In genomic region chr17:83253051-83253649, GRCm38 (mm10) we compare ENCODE assay signal across 8 mouse cellular contexts. TPM values are rescaled to one million over a fixed set of nuclear protein-coding genes. Genes with fewer than 3 reads are reported as not detected.
DNase-seq lines count a peak whose midpoint lies in the region; ATAC-seq and TF ChIP-seq lines count a peak whose summit lies in the region.

No protein-coding gene starts in this region.

- H3K4me1 ChIP-seq in thymus, adult 2 months (replicated peaks; ENCODE audit: control insufficient read depth, insufficient read depth, low read length), result no peaks in the 10 kb centered on the region
- no peaks in the 10 kb centered on the region; the same call in 1 of the 2 replicates for H3K4me1 ChIP-seq in bone marrow, adult 2 months (ENCODE audit: control insufficient read depth, insufficient read depth, low read length)
- H3K4me1 ChIP-seq in forebrain, embryonic 15.5 days, result no peaks in the 10 kb centered on the region
- peaks cover 7% of the 10 kb centered on the region for H3K4me1 ChIP-seq in lung, embryonic 16.5 days (replicated peaks; ENCODE audit: control insufficient read depth, insufficient read depth, low read length)

- WGBS in thymus, adult 2 months, result 33% methylated on average over 12 of the region's 12 CpGs
- 25% methylated on average over 12 of the region's 12 CpGs for WGBS in bone marrow, adult 2 months
- 34% methylated on average over 12 of the region's 12 CpGs for WGBS in forebrain, embryonic 15.5 days
- WGBS in lung, embryonic 16.5 days, result 21% methylated on average over 12 of the region's 12 CpGs

- no peaks in the 10 kb centered on the region for H3K27me3 ChIP-seq in thymus, adult 2 months (ENCODE audit: control insufficient read depth, insufficient read depth, low read length)
- no peaks in the 10 kb centered on the region for H3K27me3 ChIP-seq in forebrain, embryonic 15.5 days
- H3K27me3 ChIP-seq in lung, embryonic 16.5 days (ENCODE audit: control insufficient read depth, insufficient read depth, low read depth, low read length), result no peaks in the 10 kb centered on the region; the same call in 1 of the 2 replicates

- no peak for TF ChIP-seq CTCF in thymus, adult 2 months (IDR thresholded peaks at IDR 0.05; ENCODE audit: borderline replicate concordance, control insufficient read depth, extremely low read depth, insufficient read depth, low read length, poor library complexity)
- TF ChIP-seq CTCF in bone marrow, adult 2 months (IDR thresholded peaks at IDR 0.05; ENCODE audit: control insufficient read depth, insufficient read depth, low read length), result peak; percentile 27; the same call in 1 of the 2 replicates

- no peak for TF ChIP-seq POLR2A in thymus, adult 2 months (IDR thresholded peaks at IDR 0.05; ENCODE audit: control insufficient read depth, extremely low read depth, insufficient read depth, low read length, poor library complexity)
- TF ChIP-seq POLR2A in bone marrow, adult 2 months (IDR thresholded peaks at IDR 0.05; ENCODE audit: borderline replicate concordance, control insufficient read depth, low read depth, low read length), result no peak

- H3K9me3 ChIP-seq in forebrain, embryonic 15.5 days, result no peaks in the 10 kb centered on the region
- H3K9me3 ChIP-seq in lung, embryonic 16.5 days (ENCODE audit: control insufficient read depth, low read length), result no peaks in the 10 kb centered on the region

- no peaks in the 10 kb centered on the region for H3K36me3 ChIP-seq in thymus, adult 2 months (ENCODE audit: control insufficient read depth, insufficient read depth, low read length)
- H3K36me3 ChIP-seq in forebrain, embryonic 15.5 days, result no peaks in the 10 kb centered on the region
- no peaks in the 10 kb centered on the region for H3K36me3 ChIP-seq in lung, embryonic 16.5 days (ENCODE audit: control insufficient read depth, insufficient read depth, low read length)

- intact Hi-C loops in gastrocnemius, postnatal 36 days (cut with DNase I), result loop anchor here (5.0 kb wide), 2 partner anchors 41 to 226 kb away; no protein-coding TSS in a partner anchor

- peak; percentile 40 for DNase-seq in thymus, adult 2 months
- DNase-seq in thymus, postnatal 36 days, result no peak
- DNase-seq in kidney, adult 18-20 months, result peak; percentile 43
- DNase-seq in gastrocnemius, postnatal 36 days, result no peak

- no peak overlapping the region for H3K4me3 ChIP-seq in thymus, adult 2 months (ENCODE audit: control insufficient read depth, insufficient read depth, low read length)
- no peak overlapping the region for H3K4me3 ChIP-seq in bone marrow, adult 2 months (replicated peaks; ENCODE audit: control insufficient read depth, low read depth, low read length)
- H3K4me3 ChIP-seq in forebrain, embryonic 15.5 days, result no peak overlapping the region
- no peak overlapping the region for H3K4me3 ChIP-seq in lung, embryonic 16.5 days (ENCODE audit: low read length)

- peak; percentile 75 for ATAC-seq in forebrain, embryonic 15.5 days (replicated peaks)
- ATAC-seq in lung, embryonic 16.5 days (ENCODE audit: low read depth), result peak; percentile 51; the same call in 1 of the 2 replicates
- ATAC-seq in neutrophil, adult 5-6 weeks (ENCODE audit: extremely low read depth, insufficient number of reproducible peaks, low FRiP score, poor library complexity, severe bottlenecking), result peak; percentile 56; the same call in 1 of the 2 replicates

- H3K9ac ChIP-seq in forebrain, embryonic 15.5 days (replicated peaks), result no peak overlapping the region
- H3K9ac ChIP-seq in lung, embryonic 16.5 days (ENCODE audit: low read length), result no peak overlapping the region

- no peak overlapping the region for H3K4me2 ChIP-seq in forebrain, embryonic 15.5 days (replicated peaks)
- no peak overlapping the region for H3K4me2 ChIP-seq in lung, embryonic 16.5 days (ENCODE audit: low read depth, low read length)

- H3K27ac ChIP-seq in thymus, adult 2 months (ENCODE audit: control insufficient read depth, insufficient read depth, low read length), result no peak overlapping the region
- H3K27ac ChIP-seq in bone marrow, adult 2 months (ENCODE audit: control insufficient read depth, insufficient read depth, low read depth, low read length, poor library complexity), result no peak overlapping the region
- H3K27ac ChIP-seq in forebrain, embryonic 15.5 days (replicated peaks), result no peak overlapping the region
- H3K27ac ChIP-seq in lung, embryonic 16.5 days (ENCODE audit: low read length), result no peak overlapping the region

RNA-seq across cellular contexts. Expression of gene Pkdcc, which starts 38.1 kb away (rescaled TPM):
- 37.5 and 50.8 TPM in 2 replicates for polyA plus RNA-seq in thymus, adult 2 months (2012; rRNA removed)
- polyA plus RNA-seq in bone marrow, adult 2 months (2011; ENCODE audit: insufficient read depth, insufficient read length, low replicate concordance, missing spikeins), result 3.0 TPM in 1 of 2 replicates, not detected in the other
- 6.5 and 7.4 TPM in 2 replicates for polyA plus RNA-seq in forebrain, embryonic 15.5 days (2015; fragmentation: Nextera tagmentation; extraction: Ambion mirVana)
- 9.2 and 10.3 TPM in 2 replicates for polyA plus RNA-seq in lung, embryonic 16.5 days (2015; fragmentation: Nextera tagmentation; extraction: Ambion mirVana)
- total RNA-seq in neutrophil, adult 5-6 weeks (2017), result 0.35 and 0.37 TPM in 2 replicates
- 10 to 100 TPM; 86.3 to 90.2 TPM for total RNA-seq in gastrocnemius, postnatal 36 days (2021)

Comparison
In these comparisons a context has a peak if more than half of its experiments do, and no peak if none do; other contexts are left out.
1. DNase-seq: peak in thymus, adult 2 months (single experiment) and kidney, adult 18-20 months (single experiment); none in thymus, postnatal 36 days (0 of 2) and gastrocnemius, postnatal 36 days (0 of 2).
2. Peak in every context shown above with its lines, with median percentiles within 50 percentile points of each other: ATAC-seq.